Mouse (Mus musculus) intestine, embryonic 16.5 days (tissue): ENCODE results near the gene Adam26a. TPM values are rescaled to one million over a fixed set of nuclear protein-coding genes. Genes with fewer than 3 reads are reported as not detected.
"Not testable (repeated sequence)": the region's sequence is repeated elsewhere in the genome, so short reads cannot be mapped to it uniquely, and the experiment has no call there.

Experiments used
- ATAC-seq: fragments of 200-750 bp; cut with Nextera tagmentation; 2 replicates; pipeline ENCODE4 v1.8.0; 2017; ENCODE audit warnings: moderate TSS enrichment, moderate library complexity
- H3K27ac ChIP-seq: fragments of 300-500 bp; sonication (generic); 2 replicates; pipeline ENCODE4 v1.5.1; 2014; ENCODE audit warnings: mild to moderate bottlenecking, low read length
- H3K27me3 ChIP-seq: fragments of 300-500 bp; sonication (generic); replicated peaks from 2 replicates; pipeline ENCODE4 v1.6.1; 2014; ENCODE audit warnings: low read length, control low read depth, mixed read lengths; ENCODE audit not compliant: control insufficient read depth, insufficient read depth
- H3K36me3 ChIP-seq: fragments of 300-500 bp; sonication (generic); 2 replicates; pipeline ENCODE4 v1.6.1; 2014; ENCODE audit warnings: low read length, control low read depth; ENCODE audit not compliant: control insufficient read depth, insufficient read depth
- H3K4me1 ChIP-seq: fragments of 300-500 bp; sonication (generic); 2 replicates; pipeline ENCODE4 v1.6.1; 2014; ENCODE audit warnings: low read length, control low read depth, mixed read lengths; ENCODE audit not compliant: control insufficient read depth, insufficient read depth
- H3K4me2 ChIP-seq: fragments of 300-500 bp; sonication (generic); 2 replicates; pipeline ENCODE4 v1.6.1; 2014; ENCODE audit warnings: low read depth, low read length, control low read depth
- H3K4me3 ChIP-seq: fragments of 300-500 bp; sonication (generic); 2 replicates; pipeline ENCODE4 v1.5.1; 2014; ENCODE audit warnings: mild to moderate bottlenecking, low read length
- H3K9ac ChIP-seq: fragments of 300-500 bp; sonication (generic); 2 replicates; pipeline ENCODE4 v1.6.1; 2014; ENCODE audit warnings: low read depth, low read length
- H3K9me3 ChIP-seq: fragments of 300-500 bp; sonication (generic); 2 replicates; pipeline ENCODE4 v1.6.1; 2016; ENCODE audit warnings: low read length, control low read depth; ENCODE audit not compliant: control insufficient read depth
- WGBS: fragments of 180-500 bp; shearing (Covaris S2); extraction: QIAGEN DNeasy Blood & Tissue Kit; methylation state at CpG from one replicate; pipeline ENCODE4 v1.1.7; 2014; 5-methylcytosine and 5-hydroxymethylcytosine counted together
- polyA plus RNA-seq: library from polyadenylated mRNA; unstranded; fragments of >200 nt; fragmentation: Nextera tagmentation; extraction: Ambion mirVana; gene quantifications from 2 replicates; pipeline ENCODE4 v1.2.1, GENCODE M21; 2015

Gene Adam26a
- not detected in 2 replicates for polyA plus RNA-seq

DNA sequence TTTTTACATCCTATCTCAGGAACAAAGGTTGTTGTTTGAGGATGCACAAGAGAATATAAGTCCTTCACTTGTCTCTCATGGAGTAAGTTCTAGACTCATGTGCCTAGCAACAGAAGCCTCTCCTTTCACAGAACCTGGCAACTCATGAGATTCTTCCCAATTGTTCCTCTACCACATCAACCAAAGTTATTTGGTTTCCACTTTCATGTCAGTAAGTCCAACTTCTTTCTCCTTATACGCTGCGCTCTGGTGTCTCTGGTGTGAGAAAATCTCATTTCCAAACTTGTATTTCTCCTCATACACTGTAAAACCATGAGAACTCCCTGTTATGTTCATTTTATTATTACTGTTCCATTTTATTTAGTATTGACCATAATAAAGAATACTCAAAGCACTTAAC lies at the start of gene Adam26a:
Adam26a (minus strand) TSS at position 101 of the 400 bp plus-strand sequence.
- not testable (repeated sequence) for H3K36me3 ChIP-seq, H3K4me1 ChIP-seq, H3K4me2 ChIP-seq, ATAC-seq, H3K9me3 ChIP-seq, H3K4me3 ChIP-seq, H3K27me3 ChIP-seq, H3K9ac ChIP-seq, H3K27ac ChIP-seq
- 100% methylated on average over 2 of the region's 2 CpGs for WGBS

DNA sequence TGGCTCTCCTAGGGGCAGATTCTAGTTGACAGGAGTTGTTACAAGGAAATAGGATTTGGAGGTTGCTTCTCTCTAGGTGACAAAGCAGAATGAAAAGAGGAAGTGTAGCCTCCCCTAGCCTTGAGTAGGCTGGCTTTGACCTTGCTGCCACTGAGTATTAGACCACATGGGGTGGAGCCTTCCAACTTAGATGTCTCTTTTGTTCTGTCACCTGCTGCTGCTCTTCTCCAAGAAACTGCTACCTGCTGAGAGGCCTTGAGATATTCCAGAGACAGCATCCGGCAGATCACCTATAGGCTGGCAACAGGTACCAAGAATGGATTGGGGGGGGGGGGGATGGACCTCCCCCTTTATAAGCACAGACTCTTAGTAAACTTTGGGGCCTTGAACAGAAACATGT lies 39.5 kb upstream of the Adam26a start:
- WGBS = 95% methylated on average over 1 of the region's 1 CpGs
- no peak for ATAC-seq
- Histone ChIP-seq H3K27me3 (no peaks in the 10 kb centered on the region), H3K4me2 (no peak overlapping the region), H3K36me3 (no peaks in the 10 kb centered on the region), H3K9ac (no peak overlapping the region), H3K4me1 (no peaks in the 10 kb centered on the region), H3K27ac (no peak overlapping the region), H3K4me3 (no peak overlapping the region), H3K9me3 (no peaks in the 10 kb centered on the region)

DNA sequence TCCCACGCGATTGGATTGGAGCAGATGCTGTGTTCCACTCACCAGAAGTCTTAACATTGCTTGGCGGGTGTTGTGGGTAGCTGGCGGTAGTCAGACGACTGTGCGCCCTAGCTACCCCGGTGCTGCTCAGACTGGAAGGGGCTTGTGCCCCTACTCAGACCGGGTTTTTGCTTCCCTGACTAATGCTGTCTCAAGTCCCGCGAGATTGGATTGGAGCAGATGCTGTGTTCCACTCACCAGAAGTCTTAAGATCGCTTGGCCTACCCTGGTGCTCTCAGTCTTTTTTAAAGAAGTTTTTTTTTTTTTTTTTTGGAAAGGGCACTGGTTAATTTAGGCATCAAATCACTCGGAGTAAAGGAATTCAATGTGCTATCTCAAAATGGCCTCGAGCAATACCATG lies 27.1 kb upstream of the Adam26a start:
- not testable (repeated sequence) for ATAC-seq, H3K4me3 ChIP-seq, H3K27me3 ChIP-seq, H3K27ac ChIP-seq, H3K9me3 ChIP-seq, H3K36me3 ChIP-seq, H3K4me2 ChIP-seq, H3K9ac ChIP-seq, H3K4me1 ChIP-seq
- WGBS = 77% methylated on average over 13 of the region's 13 CpGs

DNA sequence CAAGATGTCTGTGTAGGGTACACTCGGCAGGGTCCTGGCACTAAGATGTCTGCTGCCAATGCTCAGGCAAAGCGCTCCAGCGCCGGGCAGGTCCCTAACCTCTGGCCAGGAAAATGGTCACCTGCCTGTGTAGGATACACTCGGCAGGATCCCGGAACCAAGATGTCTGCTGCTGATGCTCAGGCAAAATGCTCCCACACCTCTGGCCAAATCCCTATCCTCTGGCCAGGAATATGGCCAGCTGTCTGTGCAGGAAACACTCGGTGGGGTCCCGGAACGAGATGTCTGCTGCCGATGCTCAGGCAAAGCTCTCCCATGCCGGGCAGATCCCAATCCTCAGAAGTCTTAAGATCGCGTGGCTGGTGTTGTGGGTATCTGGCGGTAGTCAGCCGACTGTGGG lies 26.7 kb upstream of the Adam26a start:
- 93% methylated on average over 15 of the region's 15 CpGs for WGBS
- H3K9me3 ChIP-seq, ATAC-seq, H3K27me3 ChIP-seq, H3K4me1 ChIP-seq, H3K4me3 ChIP-seq, H3K4me2 ChIP-seq, H3K36me3 ChIP-seq, H3K27ac ChIP-seq, H3K9ac ChIP-seq: not testable (repeated sequence)

DNA sequence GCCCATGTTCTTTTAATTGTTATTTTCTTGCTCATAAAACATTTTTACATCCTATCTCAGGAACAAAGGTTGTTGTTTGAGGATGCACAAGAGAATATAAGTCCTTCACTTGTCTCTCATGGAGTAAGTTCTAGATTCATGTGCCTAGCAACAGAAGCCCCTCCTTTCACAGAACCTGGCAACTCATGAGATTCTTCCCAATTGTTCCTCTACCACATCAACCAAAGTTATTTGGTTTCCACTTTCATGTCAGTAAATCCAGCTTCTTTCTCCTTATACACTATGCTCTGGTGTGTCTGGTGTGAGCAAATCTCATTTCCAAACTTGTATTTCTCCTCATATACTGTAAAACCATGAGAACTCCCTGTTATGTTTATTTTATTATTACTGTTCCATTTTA lies 48.5 kb downstream of the Adam26a start, which contains the start of gene Adam26b:
Adam26b (minus strand) TSS at position 101 of the 400 bp plus-strand sequence.
- H3K4me1 ChIP-seq, H3K27me3 ChIP-seq, H3K4me3 ChIP-seq, H3K9ac ChIP-seq, H3K36me3 ChIP-seq, H3K9me3 ChIP-seq, ATAC-seq, H3K4me2 ChIP-seq, H3K27ac ChIP-seq: not testable (repeated sequence)

Other genes with a start within 250 kb of the Adam26a start
- not detected in 2 replicates for gene Adam26b, start 48.6 kb downstream of the Adam26a start, polyA plus RNA-seq
- gene Gm5346, start 50.6 kb upstream of the Adam26a start, polyA plus RNA-seq = not detected in 2 replicates
- not detected in 2 replicates for gene Adam34, start 133.3 kb upstream of the Adam26a start, polyA plus RNA-seq